20 mouse cellular contexts compared by ENCODE assay signal in genomic region chr2:33786064-33786463, GRCm38 (mm10).
DNase-seq lines count a peak whose midpoint lies in the region; ATAC-seq lines count a peak whose summit lies in the region.
"Had no signal": no experiment of that assay in that cellular context is flagged by ENCODE, and none has a peak within 500 bp of the region (broad histone marks: within the 10 kb centered on the region; RNA-seq: fewer than 3 reads in every experiment).

No protein-coding gene starts in this region.

- peaks cover 61% of the 10 kb centered on the region for H3K4me1 ChIP-seq in forebrain, embryonic 16.5 days (replicated peaks; ENCODE audit: control insufficient read depth, insufficient read depth, low read length)
- H3K4me1 ChIP-seq in hindbrain, embryonic 15.5 days (replicated peaks): peaks cover 69% of the 10 kb centered on the region
- peaks cover 48% of the 10 kb centered on the region for H3K4me1 ChIP-seq in neural tube, embryonic 15.5 days

- H3K36me3 ChIP-seq in forebrain, embryonic 16.5 days (ENCODE audit: control insufficient read depth, insufficient read depth): no peaks in the 10 kb centered on the region; the same call in 1 of the 2 replicates
- no peaks in the 10 kb centered on the region for H3K36me3 ChIP-seq in hindbrain, embryonic 15.5 days
- H3K36me3 ChIP-seq in neural tube, embryonic 15.5 days: no peaks in the 10 kb centered on the region

- peak; percentile 34; the same call in 1 of the 2 replicates for ATAC-seq in forebrain, embryonic 16.5 days
- ATAC-seq in hindbrain, embryonic 15.5 days (ENCODE audit: low FRiP score, low read depth): no peak
- no peak for ATAC-seq in neural tube, embryonic 15.5 days (ENCODE audit: low FRiP score)
- ATAC-seq: liver, embryonic 12.5 days had no signal

- no peak overlapping the region; the same call in 1 of the 2 replicates for H3K9ac ChIP-seq in forebrain, embryonic 16.5 days (replicated peaks; ENCODE audit: low read depth, low read length)
- H3K9ac ChIP-seq in hindbrain, embryonic 15.5 days: no peak overlapping the region
- no peak overlapping the region; the same call in 1 of the 2 replicates for H3K9ac ChIP-seq in neural tube, embryonic 15.5 days (replicated peaks)
- H3K9ac ChIP-seq: embryonic facial prominence, embryonic 15.5 days; limb, embryonic 12.5 days; liver, embryonic 12.5 days had no signal

- DNase-seq in retina, postnatal 1 day: peak; percentile 12
- DNase-seq in retina, embryonic 14.5 days (ENCODE audit: low spot score): no peak
- DNase-seq in thymus, postnatal 0 days (ENCODE audit: low spot score): no peak
- DNase-seq in lung, postnatal 4 days: no peak
- no peak for DNase-seq in gastrocnemius, postnatal 4 days (ENCODE audit: low spot score in 2 of 2)
- DNase-seq: adrenal gland, adult 8-10 months; gastrocnemius, adult 2 months; kidney, adult 9 months; kidney, postnatal 4 days; lung, adult 2 months; right cerebral cortex, postnatal 14 days; spleen, adult 18-20 months; thymus, postnatal 36 days had no signal

- H3K27me3 ChIP-seq in forebrain, embryonic 16.5 days (replicated peaks; ENCODE audit: control insufficient read depth, insufficient read depth, low read length): no peaks in the 10 kb centered on the region
- H3K27me3 ChIP-seq in hindbrain, embryonic 15.5 days: no peaks in the 10 kb centered on the region
- no peaks in the 10 kb centered on the region for H3K27me3 ChIP-seq in neural tube, embryonic 15.5 days (replicated peaks)
- H3K27me3 ChIP-seq: embryonic facial prominence, embryonic 15.5 days; limb, embryonic 12.5 days; liver, embryonic 12.5 days had no signal

- H3K9me3 ChIP-seq in forebrain, embryonic 16.5 days (ENCODE audit: control insufficient read depth, low read length): no peaks in the 10 kb centered on the region
- no peaks in the 10 kb centered on the region for H3K9me3 ChIP-seq in hindbrain, embryonic 15.5 days
- no peaks in the 10 kb centered on the region for H3K9me3 ChIP-seq in neural tube, embryonic 15.5 days (replicated peaks)
- H3K9me3 ChIP-seq: embryonic facial prominence, embryonic 15.5 days; limb, embryonic 12.5 days; liver, embryonic 12.5 days had no signal

- 13% methylated on average over 6 of the region's 6 CpGs for WGBS in forebrain, embryonic 16.5 days
- 30% methylated on average over 6 of the region's 6 CpGs for WGBS in hindbrain, embryonic 15.5 days
- 37% methylated on average over 6 of the region's 6 CpGs for WGBS in neural tube, embryonic 15.5 days

- H3K4me3 ChIP-seq in forebrain, embryonic 16.5 days (replicated peaks; ENCODE audit: low read length): no peak overlapping the region
- H3K4me3 ChIP-seq in hindbrain, embryonic 15.5 days: no peak overlapping the region
- no peak overlapping the region for H3K4me3 ChIP-seq in neural tube, embryonic 15.5 days (replicated peaks)
- H3K4me3 ChIP-seq: embryonic facial prominence, embryonic 15.5 days; gastrocnemius, adult 2 months; limb, embryonic 12.5 days; liver, embryonic 12.5 days had no signal

- H3K4me2 ChIP-seq in forebrain, embryonic 16.5 days (ENCODE audit: low read length): no peak overlapping the region
- no peak overlapping the region for H3K4me2 ChIP-seq in hindbrain, embryonic 15.5 days
- H3K4me2 ChIP-seq in neural tube, embryonic 15.5 days: no peak overlapping the region
- H3K4me2 ChIP-seq: embryonic facial prominence, embryonic 15.5 days; heart, embryonic 11.5 days; limb, embryonic 12.5 days; liver, embryonic 12.5 days had no signal

- H3K27ac ChIP-seq in forebrain, embryonic 16.5 days (ENCODE audit: low read length): peak overlapping the region; percentile 96
- peak overlapping the region; percentile 82 for H3K27ac ChIP-seq in hindbrain, embryonic 15.5 days (replicated peaks)
- H3K27ac ChIP-seq in neural tube, embryonic 15.5 days (replicated peaks): peak overlapping the region; percentile 77
- H3K27ac ChIP-seq: gastrocnemius, adult 2 months; liver, embryonic 12.5 days had no signal
